Mouse (Mus musculus): Measurements from ENCODE around the gene Slc43a2. TPM values are rescaled to one million over a fixed set of nuclear protein-coding genes. Genes with fewer than 3 reads are reported as not detected.

Slc43a2 gene
- polyA plus RNA-seq, 1 experiment, result 15.9 TPM

DNA sequence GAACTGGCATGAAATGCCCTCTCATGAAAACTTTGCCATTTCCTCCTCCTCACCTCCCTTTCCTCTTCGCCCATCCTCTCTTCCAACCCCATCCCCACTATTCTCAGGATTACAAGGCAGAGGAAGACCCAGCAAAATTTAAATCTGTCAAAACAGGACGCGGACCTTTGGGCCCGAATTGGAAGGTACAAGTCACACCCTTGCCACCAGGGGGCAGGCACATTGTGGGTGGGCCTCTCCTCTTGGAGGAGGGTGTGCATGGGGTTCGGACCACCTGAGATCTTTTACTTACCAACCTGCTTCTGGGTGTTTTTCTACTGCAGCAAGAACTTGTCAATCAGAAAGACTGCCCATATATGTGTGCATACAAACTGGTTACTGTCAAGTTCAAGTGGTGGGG lies 87.6 kb downstream of the Slc43a2 start:
- Histone ChIP-seq H3K79me2 (ENCODE audit: control insufficient read depth, insufficient read depth) (no peaks in the 10 kb centered on the region), H3K36me3 (ENCODE audit: control insufficient read depth, insufficient read depth) (peaks cover 20% of the 10 kb centered on the region), H3K4me2 (ENCODE audit: low read depth) (no peak overlapping the region), H3ac (ENCODE audit: control insufficient read depth, insufficient read length) (no peak overlapping the region), H3K27me3 (ENCODE audit: control insufficient read depth, insufficient read depth, insufficient read length) (no peaks in the 10 kb centered on the region), H3K4me3 (no peak overlapping the region)
- no peak for TF ChIP-seq POLR2A (IDR thresholded peaks at IDR 0.05; ENCODE audit: insufficient read length, low read depth)
- TF ChIP-seq MYOG (IDR thresholded peaks at IDR 0.05; ENCODE audit: control insufficient read depth in 1 of 3, insufficient read depth in 1 of 3, insufficient read length in 2 of 3, low read depth in 2 of 3), result no peak
- TF ChIP-seq E2F4 (IDR thresholded peaks at IDR 0.05; ENCODE audit: insufficient read depth), result no peak
- no peak for TF ChIP-seq REST (IDR thresholded peaks at IDR 0.05; ENCODE audit: insufficient read depth, insufficient read length)
- TF ChIP-seq TCF12 (IDR thresholded peaks at IDR 0.05; ENCODE audit: insufficient read depth, poor library complexity, severe bottlenecking), result no peak
- no peak for TF ChIP-seq MAX (IDR thresholded peaks at IDR 0.05; ENCODE audit: low read depth)
- TF ChIP-seq USF1 (IDR thresholded peaks at IDR 0.05; ENCODE audit: low read depth), result no peak
- no peak for TF ChIP-seq MYOD1 (IDR thresholded peaks at IDR 0.05; ENCODE audit: control insufficient read depth in 1 of 3, insufficient read length in 2 of 3, low read depth in 2 of 3)
- TF ChIP-seq TCF3 (IDR thresholded peaks at IDR 0.05; ENCODE audit: insufficient read length, low read depth), result no peak
- no peak for TF ChIP-seq SRF (IDR thresholded peaks at IDR 0.05; ENCODE audit: control insufficient read depth, insufficient read length, low read depth)
- no peak for TF ChIP-seq CEBPB (IDR thresholded peaks at IDR 0.05; ENCODE audit: insufficient read depth, poor library complexity, severe bottlenecking)
- no peak for TF ChIP-seq POLR2AphosphoS2 (IDR thresholded peaks at IDR 0.05; ENCODE audit: insufficient read length, low read depth)

DNA sequence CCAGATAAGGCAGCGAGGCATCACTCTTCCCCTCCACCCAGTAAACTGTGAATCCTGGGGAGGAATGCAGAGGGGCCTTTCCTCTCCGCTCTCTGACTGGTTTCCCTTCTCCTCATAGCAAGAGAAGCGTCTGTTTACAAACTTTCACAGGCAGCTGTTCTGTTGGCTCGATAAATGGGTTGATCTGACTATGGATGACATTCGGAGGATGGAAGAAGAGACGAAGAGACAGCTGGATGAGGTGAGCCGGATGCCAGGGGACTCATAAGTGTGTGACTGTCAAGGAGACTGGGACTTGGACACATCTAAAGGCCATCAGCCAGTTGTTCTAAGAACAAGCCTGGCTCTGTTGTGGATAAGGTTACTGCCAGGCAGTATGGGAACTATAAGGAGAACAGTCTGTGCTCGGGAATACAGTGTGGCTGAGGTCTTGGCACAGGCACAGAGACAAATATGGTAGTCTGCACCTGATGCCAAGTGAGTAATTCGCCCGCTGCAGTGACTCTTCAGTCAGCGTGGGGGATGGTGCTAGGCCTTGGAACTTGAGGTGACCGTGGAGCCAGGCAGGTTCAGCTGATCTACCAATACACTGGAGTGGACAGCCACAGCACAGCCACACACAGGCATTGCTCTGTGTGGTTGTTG lies 88.8 kb downstream of the Slc43a2 start:
- Histone ChIP-seq H3K36me3 (ENCODE audit: control insufficient read depth, insufficient read depth) (peaks cover 23% of the 10 kb centered on the region), H3ac (ENCODE audit: control insufficient read depth, insufficient read length) (no peak overlapping the region)
- TF ChIP-seq MYOG (IDR thresholded peaks at IDR 0.05; ENCODE audit: control insufficient read depth in 1 of 3, insufficient read depth in 1 of 3, insufficient read length in 2 of 3, low read depth in 2 of 3), result peak in 2 of 3 experiments; percentile 29 to 90
- TF ChIP-seq POLR2A (IDR thresholded peaks at IDR 0.05; ENCODE audit: insufficient read length, low read depth), result no peak
- TF ChIP-seq USF1 (IDR thresholded peaks at IDR 0.05; ENCODE audit: low read depth), result no peak
- no peak for TF ChIP-seq CEBPB (IDR thresholded peaks at IDR 0.05; ENCODE audit: insufficient read depth, poor library complexity, severe bottlenecking)
- peak; percentile 25 for TF ChIP-seq TCF12 (IDR thresholded peaks at IDR 0.05; ENCODE audit: insufficient read depth, poor library complexity, severe bottlenecking)
- peak; percentile 45 to 64 (median 60) for TF ChIP-seq MYOD1 (IDR thresholded peaks at IDR 0.05; ENCODE audit: control insufficient read depth in 1 of 3, insufficient read length in 2 of 3, low read depth in 2 of 3)
- TF ChIP-seq SRF (IDR thresholded peaks at IDR 0.05; ENCODE audit: control insufficient read depth, insufficient read length, low read depth), result peak; percentile 93
- peak; percentile 29 for TF ChIP-seq POLR2AphosphoS2 (IDR thresholded peaks at IDR 0.05; ENCODE audit: insufficient read length, low read depth)
- no peak for TF ChIP-seq TCF3 (IDR thresholded peaks at IDR 0.05; ENCODE audit: insufficient read length, low read depth)

DNA sequence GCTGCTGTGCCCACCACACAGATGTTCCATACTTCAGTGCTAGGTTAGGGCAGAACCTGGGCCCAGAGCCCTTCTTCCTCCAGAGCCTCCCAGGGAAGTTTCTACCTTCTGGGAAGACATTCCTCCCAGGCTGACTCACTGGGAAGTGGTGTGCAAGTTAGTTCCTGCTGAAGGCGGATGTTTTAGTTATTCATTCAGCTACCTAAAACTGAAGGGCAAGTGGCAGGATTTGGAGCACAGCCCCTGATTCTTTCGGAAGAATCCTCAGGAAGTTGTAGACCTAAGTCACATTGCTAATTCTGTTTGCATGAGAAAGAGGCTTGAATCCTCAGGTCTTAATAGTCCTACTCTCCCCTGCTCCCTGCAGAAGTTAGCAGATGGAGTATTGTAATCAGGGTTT lies 89.9 kb downstream of the Slc43a2 start:
- no peaks in the 10 kb centered on the region for H3K27me3 ChIP-seq (ENCODE audit: control insufficient read depth, insufficient read depth, insufficient read length)
- no peak overlapping the region for H3ac ChIP-seq (ENCODE audit: control insufficient read depth, insufficient read length)
- peak overlapping the region; percentile 60 for H3K4me2 ChIP-seq (ENCODE audit: low read depth)
- H3K79me2 ChIP-seq (ENCODE audit: control insufficient read depth, insufficient read depth), result no peaks in the 10 kb centered on the region
- no peak overlapping the region for H3K4me3 ChIP-seq
- TF ChIP-seq E2F4 (IDR thresholded peaks at IDR 0.05; ENCODE audit: insufficient read depth) (no peak), CEBPB (IDR thresholded peaks at IDR 0.05; ENCODE audit: insufficient read depth, poor library complexity, severe bottlenecking) (no peak), TCF3 (IDR thresholded peaks at IDR 0.05; ENCODE audit: insufficient read length, low read depth) (no peak), MYOG (IDR thresholded peaks at IDR 0.05; ENCODE audit: control insufficient read depth in 1 of 3, insufficient read depth in 1 of 3, insufficient read length in 2 of 3, low read depth in 2 of 3) (no peak), MAX (IDR thresholded peaks at IDR 0.05; ENCODE audit: low read depth) (no peak), REST (IDR thresholded peaks at IDR 0.05; ENCODE audit: insufficient read depth, insufficient read length) (no peak), POLR2A (IDR thresholded peaks at IDR 0.05; ENCODE audit: insufficient read length, low read depth) (no peak), TCF12 (IDR thresholded peaks at IDR 0.05; ENCODE audit: insufficient read depth, poor library complexity, severe bottlenecking) (no peak), POLR2AphosphoS2 (IDR thresholded peaks at IDR 0.05; ENCODE audit: insufficient read length, low read depth) (no peak), MYOD1 (IDR thresholded peaks at IDR 0.05; ENCODE audit: control insufficient read depth in 1 of 3, insufficient read length in 2 of 3, low read depth in 2 of 3) (no peak), SRF (IDR thresholded peaks at IDR 0.05; ENCODE audit: control insufficient read depth, insufficient read length, low read depth) (no peak), USF1 (IDR thresholded peaks at IDR 0.05; ENCODE audit: low read depth) (no peak)
- H3K36me3 ChIP-seq (ENCODE audit: control insufficient read depth, insufficient read depth), result peaks cover 26% of the 10 kb centered on the region

More for the DNA sequence above, 88.8 kb downstream of the Slc43a2 start:
- H3K27me3 ChIP-seq (ENCODE audit: control insufficient read depth, insufficient read depth, insufficient read length), result no peaks in the 10 kb centered on the region
- no peak overlapping the region for H3K4me3 ChIP-seq
- H3K79me2 ChIP-seq (ENCODE audit: control insufficient read depth, insufficient read depth), result no peaks in the 10 kb centered on the region
- H3K4me2 ChIP-seq (ENCODE audit: low read depth), result peak overlapping the region; percentile 60

DNA sequence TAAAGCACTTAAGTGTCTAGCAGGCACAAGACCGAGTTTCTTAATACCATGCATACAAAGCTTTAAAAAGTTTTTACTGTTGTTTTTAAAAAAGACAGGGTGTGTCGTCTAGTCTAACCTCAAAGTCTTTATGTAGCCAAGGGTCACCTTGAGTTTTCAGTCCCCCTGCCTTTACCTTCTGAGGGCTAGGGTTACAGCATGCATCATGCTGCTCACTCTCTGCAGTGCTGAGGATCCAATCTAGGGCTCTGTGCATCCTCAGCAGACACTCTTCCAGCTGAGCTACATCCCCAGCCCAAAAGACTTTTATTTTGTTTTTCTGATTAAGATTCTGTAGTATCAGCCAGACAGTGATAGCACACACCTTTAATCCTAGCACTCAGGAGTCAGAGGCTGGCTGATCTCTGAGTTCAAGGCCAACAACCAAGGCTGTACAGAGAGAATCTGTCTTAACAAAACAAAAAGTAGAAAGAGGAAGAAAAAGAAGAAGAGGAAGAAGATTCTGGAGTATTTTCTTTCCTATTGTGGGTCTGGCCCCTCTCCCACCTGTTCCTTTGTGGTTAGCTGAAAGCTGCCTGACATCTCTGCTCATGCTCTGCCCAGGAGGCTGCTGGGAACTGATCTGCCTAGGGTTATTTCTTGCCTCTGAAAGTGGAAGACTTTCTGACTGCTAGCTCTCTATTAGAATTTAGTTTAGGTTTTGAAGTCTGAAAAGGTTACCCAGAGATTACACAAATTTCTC lies 91.3 kb downstream of the Slc43a2 start:
- H3K79me2 ChIP-seq (ENCODE audit: control insufficient read depth, insufficient read depth), result no peaks in the 10 kb centered on the region
- peak; percentile 5 to 51 (median 43) for TF ChIP-seq MYOD1 (IDR thresholded peaks at IDR 0.05; ENCODE audit: control insufficient read depth in 1 of 3, insufficient read length in 2 of 3, low read depth in 2 of 3)
- TF ChIP-seq TCF12 (IDR thresholded peaks at IDR 0.05; ENCODE audit: insufficient read depth, poor library complexity, severe bottlenecking), result no peak
- TF ChIP-seq MYOG (IDR thresholded peaks at IDR 0.05; ENCODE audit: control insufficient read depth in 1 of 3, insufficient read depth in 1 of 3, insufficient read length in 2 of 3, low read depth in 2 of 3), result peak in 1 of 3 experiments; percentile 54
- peaks cover 28% of the 10 kb centered on the region for H3K36me3 ChIP-seq (ENCODE audit: control insufficient read depth, insufficient read depth)
- no peak overlapping the region for H3ac ChIP-seq (ENCODE audit: control insufficient read depth, insufficient read length)
- no peak overlapping the region for H3K4me3 ChIP-seq
- no peaks in the 10 kb centered on the region for H3K27me3 ChIP-seq (ENCODE audit: control insufficient read depth, insufficient read depth, insufficient read length)
- peak overlapping the region; percentile 49 for H3K4me2 ChIP-seq (ENCODE audit: low read depth)
